Mouse (Mus musculus) ES-E14 (cell line): ENCODE measurements around the gene Gsg1l. TPM values are rescaled to one million over a fixed set of nuclear protein-coding genes. Genes with fewer than 3 reads are reported as not detected.

Experiments used
- DNase-seq: peaks from one replicate; pipeline ENCODE4 v3.0.0-alpha.2; 2013; ENCODE audit warnings: low read depth, low spot score
- H3K27ac ChIP-seq: 2 replicates; pipeline ENCODE4 v1.5.1; 2012; ENCODE audit warnings: low read depth, mild to moderate bottlenecking, low read length, moderate library complexity, mixed read lengths; ENCODE audit not compliant: poor library complexity, insufficient read depth, severe bottlenecking
- H3K36me3 ChIP-seq: 2 replicates; pipeline ENCODE4 v1.6.1; 2012; ENCODE audit warnings: mild to moderate bottlenecking, low read length, moderate library complexity, mixed read lengths; ENCODE audit not compliant: control insufficient read depth, poor library complexity, insufficient read depth, severe bottlenecking
- H3K4me1 ChIP-seq, 2 experiments: fragments of 150-350 bp in 1 of 2; sonication (generic) in 1 of 2; 2 replicates each; pipeline ENCODE4 v1.6.1; 2012; ENCODE audit warnings: low read length in 2 of 2, mild to moderate bottlenecking in 1 of 2, mixed read lengths in 1 of 2; ENCODE audit not compliant: control insufficient read depth in 2 of 2, insufficient read depth in 2 of 2, poor library complexity in 1 of 2
- H3K4me3 ChIP-seq, 2 experiments: fragments of 150-350 bp in 1 of 2; sonication (generic) in 1 of 2; 2 replicates each; pipeline ENCODE4 v1.5.1; 2012; ENCODE audit warnings: low read length in 2 of 2, low read depth in 1 of 2, mild to moderate bottlenecking in 1 of 2, mixed read lengths in 1 of 2; ENCODE audit not compliant: insufficient read depth in 1 of 2, poor library complexity in 1 of 2, severe bottlenecking in 1 of 2
- H3K9ac ChIP-seq: 2 replicates; pipeline ENCODE4 v1.6.1; 2012; ENCODE audit warnings: low read depth, mild to moderate bottlenecking, low read length, mixed read lengths; ENCODE audit not compliant: poor library complexity, insufficient read depth, severe bottlenecking
- H3K9me3 ChIP-seq: fragments of 150-350 bp; sonication (generic); 2 replicates; pipeline ENCODE4 v1.6.1; 2012; ENCODE audit warnings: low read depth, mild to moderate bottlenecking, low read length; ENCODE audit not compliant: control insufficient read depth, insufficient read depth
- CHD2 ChIP-seq: IDR thresholded peaks from 2 replicates; pipeline ENCODE4 v1.6.1; 2014; ENCODE audit warnings: mild to moderate bottlenecking, low read depth, low read length, inconsistent platforms
- HCFC1 ChIP-seq: IDR thresholded peaks from 2 replicates; pipeline ENCODE4 v1.6.1; 2012; ENCODE audit warnings: low read length, inconsistent platforms, borderline replicate concordance; ENCODE audit not compliant: insufficient read depth
- MAFK ChIP-seq: IDR thresholded peaks from 2 replicates; pipeline ENCODE4 v1.6.1; 2014; ENCODE audit warnings: mild to moderate bottlenecking, low read depth, low read length, inconsistent platforms; ENCODE audit not compliant: insufficient read depth
- ZC3H11A ChIP-seq: IDR thresholded peaks from 2 replicates; pipeline ENCODE4 v1.6.1; 2012; ENCODE audit warnings: low read depth, mild to moderate bottlenecking, inconsistent platforms, low read length, borderline replicate concordance
- ZNF384 ChIP-seq: IDR thresholded peaks from 2 replicates; pipeline ENCODE4 v1.6.1; 2012; ENCODE audit warnings: low read depth, low read length, inconsistent platforms
- in situ Hi-C, 2 experiments: fragments of 600-800 bp; cut with MboI; formaldehyde crosslinking; loops; one replicate each; pipeline ENCODE4 v1.15.1; 2025; ENCODE audit warnings: low sequenced_read_pairs in 2 of 2, inconsistent platforms in 1 of 2; ENCODE audit not compliant: unreplicated experiment in 2 of 2
- total RNA-seq: library from RNA; depleted of rRNA; stranded (reverse); fragments of 300-350 nt; gene quantifications from 2 replicates; pipeline ENCODE4 v1.2.3, GENCODE M21; 2012

The Gsg1l gene
- total RNA-seq, 1 experiment: not detected

GRCm38 (mm10) chr7:126001683-126002082, 80.5 kb downstream of the Gsg1l start:
- no peak overlapping the region for H3K27ac ChIP-seq
- in situ Hi-C loops: no loop called here

GRCm38 (mm10) chr7:125999921-126000320, 82.3 kb downstream of the Gsg1l start:
- TF ChIP-seq ZNF384 (no peak), HCFC1 (no peak), MAFK (no peak), ZC3H11A (no peak), CHD2 (no peak)
- no peaks in the 10 kb centered on the region for H3K9me3 ChIP-seq
- no peak overlapping the region for H3K27ac ChIP-seq
- no peak overlapping the region for H3K9ac ChIP-seq
- no peaks in the 10 kb centered on the region for H3K4me1 ChIP-seq
- in situ Hi-C loops: no loop called here
- no peak for DNase-seq
- no peaks in the 10 kb centered on the region for H3K36me3 ChIP-seq
- no peak overlapping the region for H3K4me3 ChIP-seq

More at GRCm38 (mm10) chr7:126001683-126002082, 80.5 kb downstream of the Gsg1l start:
- TF ChIP-seq MAFK (no peak), ZC3H11A (no peak), HCFC1 (no peak)
- Histone ChIP-seq H3K4me1 (no peaks in the 10 kb centered on the region), H3K4me3 (no peak overlapping the region), H3K9me3 (no peaks in the 10 kb centered on the region), H3K36me3 (no peaks in the 10 kb centered on the region), H3K9ac (no peak overlapping the region)
- DNase-seq: no peak

GRCm38 (mm10) chr7:125996151-125996550, 86.1 kb downstream of the Gsg1l start:
- no peak overlapping the region for H3K4me3 ChIP-seq
- no peak overlapping the region for H3K27ac ChIP-seq
- no peaks in the 10 kb centered on the region for H3K36me3 ChIP-seq
- no peak for DNase-seq
- no peak overlapping the region for H3K9ac ChIP-seq
- no peak for TF ChIP-seq MAFK
- TF ChIP-seq HCFC1: no peak
- TF ChIP-seq CHD2: no peak
- no peak for TF ChIP-seq ZNF384
- TF ChIP-seq ZC3H11A: no peak
- in situ Hi-C loops: no loop called here
- H3K9me3 ChIP-seq: no peaks in the 10 kb centered on the region
- H3K4me1 ChIP-seq: no peaks in the 10 kb centered on the region

GRCm38 (mm10) chr7:125992356-125992891, 89.8 kb downstream of the Gsg1l start:
- Histone ChIP-seq H3K36me3 (no peaks in the 10 kb centered on the region), H3K9ac (no peak overlapping the region), H3K9me3 (no peaks in the 10 kb centered on the region), H3K27ac (no peak overlapping the region), H3K4me1 (no peaks in the 10 kb centered on the region), H3K4me3 (no peak overlapping the region)
- TF ChIP-seq ZC3H11A (no peak), HCFC1 (no peak), ZNF384 (no peak), CHD2 (no peak), MAFK (no peak)
- DNase-seq: no peak
- in situ Hi-C loops: no loop called here

DNA sequence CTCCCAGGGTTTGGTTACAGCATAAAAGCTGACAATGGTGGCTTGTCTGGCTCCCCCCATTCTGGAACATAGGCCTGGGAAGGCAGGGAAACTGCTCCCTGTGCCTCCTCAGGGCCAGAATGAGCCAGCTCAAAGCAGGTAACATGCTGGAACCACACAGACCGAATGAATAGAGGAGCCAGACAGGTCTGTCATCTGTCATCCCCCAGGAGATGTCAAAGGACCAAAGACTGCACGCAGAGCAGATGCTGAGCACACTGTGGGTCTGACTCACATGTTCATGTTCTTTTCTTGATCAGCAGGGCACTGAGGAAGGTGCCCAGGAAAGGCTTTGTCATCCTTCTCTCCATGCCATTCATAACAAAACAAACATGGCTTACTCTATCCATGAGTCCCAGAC, 90.4 kb downstream of the Gsg1l start:
- TF ChIP-seq HCFC1 (no peak), ZNF384 (no peak), ZC3H11A (no peak)
- H3K4me3 ChIP-seq: no peak overlapping the region
- H3K9me3 ChIP-seq: no peaks in the 10 kb centered on the region
- H3K36me3 ChIP-seq: no peaks in the 10 kb centered on the region
- DNase-seq: no peak
- in situ Hi-C loops: no loop called here
- no peak overlapping the region for H3K9ac ChIP-seq
- H3K27ac ChIP-seq: no peak overlapping the region
- H3K4me1 ChIP-seq: no peaks in the 10 kb centered on the region
